Mouse (Mus musculus): ENCODE data around the gene Vti1a. TPM values are rescaled to one million over a fixed set of nuclear protein-coding genes. Genes with fewer than 3 reads are reported as not detected.

The Vti1a gene
- polyA plus RNA-seq, 1 experiment = not detected

GRCm38 (mm10) chr19:55668896-55669295 is 352.8 kb downstream of the Vti1a start:
- no peak overlapping the region for H3K27ac ChIP-seq (ENCODE audit: insufficient read depth, low read depth, low read length)
- 83% methylated on average over 9 of the region's 9 CpGs for WGBS

More at GRCm38 (mm10) chr19:55668896-55669295, 352.8 kb downstream of the Vti1a start:
- TF ChIP-seq POLR2A (IDR thresholded peaks at IDR 0.05; ENCODE audit: insufficient read depth, low read depth, low read length) = no peak
- TF ChIP-seq CTCF (IDR thresholded peaks at IDR 0.05; ENCODE audit: insufficient read depth, low read depth, low read length) = no peak
- no peaks in the 10 kb centered on the region for H3K4me1 ChIP-seq (ENCODE audit: control insufficient read depth, insufficient read depth, low read length)
- no peak overlapping the region for H3K4me3 ChIP-seq (ENCODE audit: insufficient read depth, low read depth, low read length)

Other genes starting within 250 kb of the Vti1a start
- gene Gpam, start 189.1 kb upstream of the Vti1a start, polyA plus RNA-seq (2012; ENCODE audit: insufficient read depth, insufficient read length, low replicate concordance, missing spikeins) = not detected in 2 replicates
- gene Tectb, start 135.6 kb upstream of the Vti1a start, polyA plus RNA-seq (2012; ENCODE audit: insufficient read depth, insufficient read length, low replicate concordance, missing spikeins) = not detected in 2 replicates
- gene Gucy2g, start 75.1 kb upstream of the Vti1a start, polyA plus RNA-seq (2012; ENCODE audit: insufficient read depth, insufficient read length, low replicate concordance, missing spikeins) = not detected in 2 replicates
- not detected in 2 replicates for gene Acsl5, start 64.4 kb upstream of the Vti1a start, polyA plus RNA-seq (2012; ENCODE audit: insufficient read depth, insufficient read length, low replicate concordance, missing spikeins)
- gene Zdhhc6, start 263 bp upstream of the Vti1a start, polyA plus RNA-seq (2012; ENCODE audit: insufficient read depth, insufficient read length, low replicate concordance, missing spikeins) = 810 TPM in 1 of 2 replicates, not detected in the other

Data from olfactory bulb, adult 2 months (tissue).